Mouse (Mus musculus) olfactory bulb, adult 2 months (tissue): Measurements from ENCODE around the gene Ccdc148.

Experiments used
- CTCF ChIP-seq: fragments of 200-500 bp; IDR thresholded peaks from 2 replicates; pipeline ENCODE4 v1.5.1; 2012; ENCODE audit warnings: low read depth, mild to moderate bottlenecking, low read length, moderate library complexity; ENCODE audit not compliant: insufficient read depth
- POLR2A ChIP-seq: fragments of 200-500 bp; IDR thresholded peaks from 2 replicates; pipeline ENCODE4 v1.6.1; 2012; ENCODE audit warnings: mild to moderate bottlenecking, low read depth, low read length, moderate library complexity; ENCODE audit not compliant: insufficient read depth

- TF ChIP-seq CTCF (no peak), POLR2A (no peak)
Measured at GRCm38 (mm10) chr2:58952101-58952500, 208.4 kb downstream of the Ccdc148 start.
